Mouse (Mus musculus): Measurements from ENCODE around the gene AI837181. TPM values are rescaled to one million over a fixed set of nuclear protein-coding genes. Genes with fewer than 3 reads are reported as not detected.
"Not testable (repeated sequence)": the region's sequence is repeated elsewhere in the genome, so short reads cannot be mapped to it uniquely, and the experiment has no call there.

AI837181 gene
- polyA plus RNA-seq, 1 experiment from 2014 or later: 34.2 TPM

DNA sequence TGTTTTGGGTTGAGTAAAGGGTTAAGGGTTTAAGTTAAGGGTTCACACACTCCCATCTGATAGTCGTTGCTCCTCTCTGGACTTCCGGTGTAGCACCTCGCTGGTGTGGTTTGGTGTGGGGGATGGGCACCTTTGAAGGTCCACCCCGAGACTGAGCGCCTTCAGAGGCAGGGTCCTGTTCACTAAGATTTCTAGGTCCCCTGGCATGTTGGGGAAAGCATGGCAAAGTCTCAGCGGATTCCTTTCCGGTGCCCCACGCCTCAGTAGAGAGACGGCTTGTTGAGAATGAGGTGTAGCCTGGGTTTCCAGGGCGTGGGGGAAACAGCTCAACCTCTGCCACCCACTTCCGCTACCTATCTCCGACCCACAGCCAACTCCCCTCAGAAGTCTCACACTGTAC is 35.3 kb upstream of the AI837181 start:
- 13% methylated on average over 12 of the region's 12 CpGs for WGBS
- ATAC-seq: peak; percentile 29; the same call in 1 of the 2 replicates

DNA sequence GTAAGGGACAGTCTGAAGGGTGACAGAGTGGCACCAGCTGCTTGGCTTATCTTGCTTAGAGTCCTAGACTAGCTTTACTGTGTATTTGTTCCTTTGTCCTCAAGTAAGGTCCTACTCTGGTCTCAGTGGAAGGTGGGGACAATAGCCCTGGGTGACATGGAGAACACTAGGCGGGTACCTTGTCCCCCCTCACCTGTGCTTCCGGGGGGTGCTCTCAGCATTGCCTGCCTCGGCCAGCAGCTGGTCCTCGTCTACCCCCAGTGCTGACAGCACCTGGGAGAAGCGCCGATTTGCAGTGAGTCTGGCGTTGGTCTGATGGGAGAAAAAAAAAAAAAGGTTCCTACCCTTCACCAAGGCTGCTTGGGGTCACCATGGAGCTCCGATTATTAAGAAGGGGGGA is 34.5 kb upstream of the AI837181 start:
- H3K27me3 ChIP-seq (replicated peaks; ENCODE audit: control insufficient read depth, insufficient read depth, low read length): no peaks in the 10 kb centered on the region
- no peak for ATAC-seq
- peaks cover 4% of the 10 kb centered on the region; the same call in 1 of the 2 replicates for H3K36me3 ChIP-seq (ENCODE audit: control insufficient read depth, insufficient read depth)
- TF ChIP-seq CTCF (IDR thresholded peaks at IDR 0.05; ENCODE audit: low read depth): no peak
- 60% methylated on average over 8 of the region's 8 CpGs for WGBS
- H3K4me2 ChIP-seq (replicated peaks; ENCODE audit: low read depth): peak overlapping the region; percentile 64
- peak overlapping the region; percentile 55; the same call in 1 of the 2 replicates for H3K9ac ChIP-seq (ENCODE audit: low read depth, low read length)
- no peaks in the 10 kb centered on the region for H3K9me3 ChIP-seq (ENCODE audit: control insufficient read depth)
- peak overlapping the region; percentile 93 for H3K4me3 ChIP-seq (ENCODE audit: low read depth, low read length)
- H3K4me1 ChIP-seq (replicated peaks; ENCODE audit: control insufficient read depth, insufficient read depth, low read length): peaks cover 8% of the 10 kb centered on the region
- 0 out of 2 replicates have a peak overlapping the region, but pooled peaks have one; percentile 83 for H3K27ac ChIP-seq (ENCODE audit: low read depth, low read length)

More for the DNA sequence above, 35.3 kb upstream of the AI837181 start:
- TF ChIP-seq CTCF (IDR thresholded peaks at IDR 0.05; ENCODE audit: low read depth): no peak
- Histone ChIP-seq H3K27ac (ENCODE audit: low read depth, low read length) (peak overlapping the region; percentile 83), H3K4me2 (replicated peaks; ENCODE audit: low read depth) (peak overlapping the region; percentile 64), H3K9ac (ENCODE audit: low read depth, low read length) (peak overlapping the region; percentile 55), H3K36me3 (ENCODE audit: control insufficient read depth, insufficient read depth) (peaks cover 12% of the 10 kb centered on the region), H3K9me3 (ENCODE audit: control insufficient read depth) (no peaks in the 10 kb centered on the region), H3K4me1 (replicated peaks; ENCODE audit: control insufficient read depth, insufficient read depth, low read length) (peaks cover 8% of the 10 kb centered on the region), H3K27me3 (replicated peaks; ENCODE audit: control insufficient read depth, insufficient read depth, low read length) (no peaks in the 10 kb centered on the region), H3K4me3 (ENCODE audit: low read depth, low read length) (peak overlapping the region; percentile 93)

DNA sequence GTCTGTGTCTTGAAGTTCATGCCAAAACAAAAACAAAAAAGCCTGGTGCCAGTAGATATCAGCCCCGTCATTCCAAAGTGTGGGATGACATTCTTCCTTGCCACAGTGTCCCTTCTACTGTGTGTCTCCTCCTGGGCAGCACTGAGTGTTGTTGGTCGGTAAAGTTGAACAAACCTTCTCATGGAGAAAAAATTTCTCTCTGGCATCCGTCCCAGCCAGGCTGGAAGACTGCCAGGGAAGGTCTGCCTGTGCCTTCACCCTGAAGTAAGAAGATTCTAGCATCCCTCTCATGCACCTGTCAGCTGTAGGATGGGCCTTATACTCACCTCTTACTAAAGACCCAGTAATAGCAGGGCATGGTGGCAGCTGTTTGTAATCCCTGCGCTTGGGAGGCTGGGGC is 32.1 kb upstream of the AI837181 start:
- no peaks in the 10 kb centered on the region for H3K9me3 ChIP-seq (ENCODE audit: control insufficient read depth)
- H3K9ac ChIP-seq (ENCODE audit: low read depth, low read length): no peak overlapping the region
- no peaks in the 10 kb centered on the region for H3K27me3 ChIP-seq (replicated peaks; ENCODE audit: control insufficient read depth, insufficient read depth, low read length)
- no peak for ATAC-seq
- TF ChIP-seq CTCF (IDR thresholded peaks at IDR 0.05; ENCODE audit: low read depth): no peak
- no peak overlapping the region for H3K4me3 ChIP-seq (ENCODE audit: low read depth, low read length)
- no peak overlapping the region for H3K4me2 ChIP-seq (replicated peaks; ENCODE audit: low read depth)
- H3K27ac ChIP-seq (ENCODE audit: low read depth, low read length): no peak overlapping the region
- H3K36me3 ChIP-seq (ENCODE audit: control insufficient read depth, insufficient read depth): no peaks in the 10 kb centered on the region
- 55% methylated on average over 4 of the region's 4 CpGs for WGBS
- H3K4me1 ChIP-seq (replicated peaks; ENCODE audit: control insufficient read depth, insufficient read depth, low read length): peaks cover 8% of the 10 kb centered on the region

DNA sequence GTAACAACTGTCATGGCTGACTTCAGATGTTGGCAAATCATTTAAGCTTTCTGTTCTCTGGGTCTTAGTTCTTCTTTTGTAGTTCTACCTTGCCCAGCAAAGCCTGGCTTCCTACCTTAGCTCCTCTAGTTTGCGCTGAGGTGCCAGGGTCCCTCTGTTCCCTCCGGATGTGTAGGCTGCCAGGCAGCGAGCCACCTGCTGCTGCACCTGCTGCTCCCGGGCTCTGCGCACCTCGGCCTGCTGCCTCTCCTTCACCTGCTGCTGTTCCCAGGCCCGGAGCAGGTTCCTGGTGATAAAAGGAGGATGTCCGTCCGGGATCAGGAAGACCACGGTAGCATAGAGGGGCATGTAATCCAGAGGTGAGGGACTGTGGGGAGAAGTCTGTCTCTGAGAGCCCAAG is 30.8 kb upstream of the AI837181 start:
- no peak for ATAC-seq
- TF ChIP-seq CTCF (IDR thresholded peaks at IDR 0.05; ENCODE audit: low read depth): no peak
- WGBS: 40% methylated on average over 10 of the region's 10 CpGs
- Histone ChIP-seq H3K4me3 (ENCODE audit: low read depth, low read length) (no peak overlapping the region), H3K9me3 (ENCODE audit: control insufficient read depth) (no peaks in the 10 kb centered on the region), H3K36me3 (ENCODE audit: control insufficient read depth, insufficient read depth) (no peaks in the 10 kb centered on the region), H3K4me2 (replicated peaks; ENCODE audit: low read depth) (no peak overlapping the region), H3K4me1 (replicated peaks; ENCODE audit: control insufficient read depth, insufficient read depth, low read length) (peaks cover 8% of the 10 kb centered on the region), H3K27me3 (replicated peaks; ENCODE audit: control insufficient read depth, insufficient read depth, low read length) (no peaks in the 10 kb centered on the region), H3K9ac (ENCODE audit: low read depth, low read length) (no peak overlapping the region), H3K27ac (ENCODE audit: low read depth, low read length) (no peak overlapping the region)

DNA sequence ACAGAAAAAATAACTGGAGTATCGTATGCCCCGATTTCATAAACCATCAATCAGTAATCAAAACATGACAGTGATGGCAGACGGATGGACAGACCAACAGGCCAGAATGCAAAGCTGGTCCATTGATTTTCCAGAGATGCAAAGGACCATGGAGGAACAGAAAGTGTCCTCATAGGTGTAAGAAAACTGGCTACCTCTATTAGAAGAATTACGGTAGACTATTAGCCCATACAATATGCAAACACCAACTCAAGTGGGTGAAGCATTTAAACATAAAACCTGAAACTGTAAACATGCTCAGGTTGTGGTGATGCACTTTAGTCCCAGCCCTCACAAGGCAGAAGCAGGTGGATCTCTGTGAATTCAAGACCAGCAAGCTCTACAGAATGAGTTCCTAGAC is 29.6 kb upstream of the AI837181 start:
- H3K27ac ChIP-seq (ENCODE audit: low read depth, low read length): no peak overlapping the region
- no peak overlapping the region for H3K4me3 ChIP-seq (ENCODE audit: low read depth, low read length)
- no peaks in the 10 kb centered on the region for H3K36me3 ChIP-seq (ENCODE audit: control insufficient read depth, insufficient read depth)
- WGBS: 70% methylated on average over 4 of the region's 4 CpGs
- no peaks in the 10 kb centered on the region for H3K9me3 ChIP-seq (ENCODE audit: control insufficient read depth)
- ATAC-seq: no peak
- no peaks in the 10 kb centered on the region for H3K27me3 ChIP-seq (replicated peaks; ENCODE audit: control insufficient read depth, insufficient read depth, low read length)
- no peak for TF ChIP-seq CTCF (IDR thresholded peaks at IDR 0.05; ENCODE audit: low read depth)
- H3K4me2 ChIP-seq (replicated peaks; ENCODE audit: low read depth): no peak overlapping the region
- no peak overlapping the region for H3K9ac ChIP-seq (ENCODE audit: low read depth, low read length)
- H3K4me1 ChIP-seq (replicated peaks; ENCODE audit: control insufficient read depth, insufficient read depth, low read length): no peaks in the 10 kb centered on the region

DNA sequence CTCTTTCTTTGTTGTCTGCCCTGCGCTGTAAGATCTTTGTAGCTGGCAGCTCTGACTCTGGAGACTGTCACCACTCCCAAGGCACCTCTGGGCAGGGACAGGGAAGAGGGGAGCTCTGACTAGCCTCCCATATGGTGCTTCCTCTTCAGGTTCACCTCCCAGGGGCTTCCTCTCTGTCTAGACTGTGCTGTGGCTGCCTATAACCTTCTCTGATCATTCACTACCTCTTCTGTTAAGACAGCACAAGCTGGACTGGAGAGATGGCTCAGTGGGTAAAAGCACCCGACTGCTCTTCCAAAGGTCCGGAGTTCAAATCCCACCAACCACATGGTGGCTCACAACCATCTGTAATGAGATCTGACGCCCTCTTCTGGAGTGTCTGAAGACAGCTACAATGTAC is 23.9 kb upstream of the AI837181 start:
- 73% methylated on average over 4 of the region's 4 CpGs for WGBS
- not testable (repeated sequence) for H3K4me3 ChIP-seq (ENCODE audit: low read depth, low read length); H3K27ac ChIP-seq (ENCODE audit: low read depth, low read length); H3K4me1 ChIP-seq (replicated peaks; ENCODE audit: control insufficient read depth, insufficient read depth, low read length); H3K9ac ChIP-seq (ENCODE audit: low read depth, low read length); H3K36me3 ChIP-seq (ENCODE audit: control insufficient read depth, insufficient read depth); H3K9me3 ChIP-seq (ENCODE audit: control insufficient read depth); H3K27me3 ChIP-seq (replicated peaks; ENCODE audit: control insufficient read depth, insufficient read depth, low read length); H3K4me2 ChIP-seq (replicated peaks; ENCODE audit: low read depth); ATAC-seq

DNA sequence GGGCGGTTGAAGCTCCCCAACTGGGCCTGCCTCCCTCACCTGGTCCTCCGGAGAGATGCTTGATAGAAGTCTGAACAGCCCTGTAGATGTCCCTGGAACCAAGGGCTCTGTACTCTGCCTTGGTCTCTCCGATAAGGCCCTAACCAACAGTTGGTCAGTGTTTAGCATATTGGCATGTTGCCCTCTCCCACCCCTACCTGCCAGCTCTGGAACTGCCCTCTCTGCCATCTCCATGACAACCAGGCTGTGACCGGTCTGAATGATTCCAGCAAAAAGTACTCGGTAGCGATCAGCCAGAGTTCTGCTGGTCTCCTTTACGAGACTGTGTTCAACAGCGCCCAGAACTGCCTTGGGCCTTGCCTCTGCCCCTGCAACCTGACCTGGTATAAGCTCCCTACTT is 22.7 kb upstream of the AI837181 start, which contains the start of gene Tsga10ip:
Tsga10ip (minus strand) TSS at position 234 of the 400 bp plus-strand sequence.
- no peaks in the 10 kb centered on the region for H3K27me3 ChIP-seq (replicated peaks; ENCODE audit: control insufficient read depth, insufficient read depth, low read length)
- no peak within 1 kb of the TSS for H3K27ac ChIP-seq (ENCODE audit: low read depth, low read length)
- 72% methylated on average over 8 of the region's 8 CpGs for WGBS
- no peak for TF ChIP-seq CTCF (IDR thresholded peaks at IDR 0.05; ENCODE audit: low read depth)
- H3K9ac ChIP-seq (ENCODE audit: low read depth, low read length): no peak within 1 kb of the TSS
- H3K36me3 ChIP-seq (ENCODE audit: control insufficient read depth, insufficient read depth): no peaks in the 10 kb centered on the region
- H3K4me2 ChIP-seq (replicated peaks; ENCODE audit: low read depth): no peak within 1 kb of the TSS
- H3K4me1 ChIP-seq (replicated peaks; ENCODE audit: control insufficient read depth, insufficient read depth, low read length): no peaks in the 10 kb centered on the region
- no peaks in the 10 kb centered on the region for H3K9me3 ChIP-seq (ENCODE audit: control insufficient read depth)
- no peak within 1 kb of the TSS for H3K4me3 ChIP-seq (ENCODE audit: low read depth, low read length)
- no peak for ATAC-seq

All from intestine, postnatal 0 days (tissue).